Comparison of ENCODE assay signal across 8 mouse cellular contexts in genomic region chr8:84657680-84658079, GRCm38 (mm10). TPM values are rescaled to one million over a fixed set of nuclear protein-coding genes. Genes with fewer than 3 reads are reported as not detected.
DNase-seq lines count a peak whose midpoint lies in the region; ATAC-seq lines count a peak whose summit lies in the region.
"Had no signal": no experiment of that assay in that cellular context is flagged by ENCODE, and none has a peak within 500 bp of the region (broad histone marks: within the 10 kb centered on the region; RNA-seq: fewer than 3 reads in every experiment).

No protein-coding gene starts in this region.

- no peak overlapping the region for H3K4me2 ChIP-seq in embryonic facial prominence, embryonic 15.5 days (replicated peaks)
- H3K4me2 ChIP-seq in stomach, embryonic 16.5 days (ENCODE audit: low read depth, low read length): peak overlapping the region; percentile 85; the same call in 1 of the 2 replicates
- no peak overlapping the region for H3K4me2 ChIP-seq in forebrain, embryonic 11.5 days (ENCODE audit: low read depth, low read length, severe bottlenecking)

- peak overlapping the region; percentile 91 for H3K4me3 ChIP-seq in megakaryocyte, embryonic 14.5 days (replicated peaks)
- H3K4me3 ChIP-seq in embryonic facial prominence, embryonic 15.5 days (replicated peaks): no peak overlapping the region
- peak overlapping the region; percentile 54 for H3K4me3 ChIP-seq in limb, embryonic 10.5 days
- no peak overlapping the region for H3K4me3 ChIP-seq in stomach, embryonic 16.5 days (replicated peaks; ENCODE audit: low read length)
- no peak overlapping the region for H3K4me3 ChIP-seq in forebrain, embryonic 11.5 days (ENCODE audit: low read depth, low read length)

- ATAC-seq in megakaryocyte, adult 5-6 weeks (ENCODE audit: poor library complexity, severe bottlenecking): no peak
- ATAC-seq in embryonic facial prominence, embryonic 15.5 days (ENCODE audit: insufficient number of reproducible peaks, low FRiP score, low TSS enrichment, low read depth): no peak
- ATAC-seq in stomach, embryonic 16.5 days (ENCODE audit: insufficient read depth, low FRiP score): no peak
- no peak for ATAC-seq in forebrain, embryonic 11.5 days (replicated peaks; ENCODE audit: low FRiP score)

- H3K9me3 ChIP-seq in megakaryocyte, embryonic 14.5 days: no peaks in the 10 kb centered on the region
- H3K9me3 ChIP-seq in embryonic facial prominence, embryonic 15.5 days (replicated peaks): no peaks in the 10 kb centered on the region
- H3K9me3 ChIP-seq in limb, embryonic 10.5 days (replicated peaks): no peaks in the 10 kb centered on the region
- H3K9me3 ChIP-seq in stomach, embryonic 16.5 days (replicated peaks; ENCODE audit: control insufficient read depth, low read length): no peaks in the 10 kb centered on the region
- no peaks in the 10 kb centered on the region for H3K9me3 ChIP-seq in forebrain, embryonic 11.5 days (ENCODE audit: control insufficient read depth, low read length)

- peak overlapping the region; percentile 97 for H3K27ac ChIP-seq in embryonic facial prominence, embryonic 15.5 days (replicated peaks)
- peak overlapping the region; percentile 98 for H3K27ac ChIP-seq in limb, embryonic 10.5 days
- H3K27ac ChIP-seq in stomach, embryonic 16.5 days (ENCODE audit: low read length): peak overlapping the region; percentile 99
- H3K27ac ChIP-seq in forebrain, embryonic 11.5 days (ENCODE audit: low read depth, low read length): no peak overlapping the region

- WGBS in embryonic facial prominence, embryonic 15.5 days: 34% methylated on average over 4 of the region's 4 CpGs
- WGBS in limb, embryonic 10.5 days: 42% methylated on average over 4 of the region's 4 CpGs
- WGBS in stomach, embryonic 16.5 days: 38% methylated on average over 4 of the region's 4 CpGs
- WGBS in forebrain, embryonic 11.5 days: 36% methylated on average over 4 of the region's 4 CpGs

- no peaks in the 10 kb centered on the region for H3K27me3 ChIP-seq in megakaryocyte, embryonic 14.5 days (replicated peaks)
- H3K27me3 ChIP-seq in embryonic facial prominence, embryonic 15.5 days: no peaks in the 10 kb centered on the region
- H3K27me3 ChIP-seq in limb, embryonic 10.5 days (ENCODE audit: low read depth, poor library complexity, severe bottlenecking): no peaks in the 10 kb centered on the region
- H3K27me3 ChIP-seq in stomach, embryonic 16.5 days (ENCODE audit: control insufficient read depth, insufficient read depth, low read length): no peaks in the 10 kb centered on the region
- no peaks in the 10 kb centered on the region for H3K27me3 ChIP-seq in forebrain, embryonic 11.5 days (ENCODE audit: control insufficient read depth, insufficient read depth, low read length)

- no peak for DNase-seq in limb, embryonic 10.5 days (ENCODE audit: low spot score)
- DNase-seq in cerebellum, adult 18-20 months: no peak
- no peak for DNase-seq in forebrain, embryonic 11.5 days (ENCODE audit: low spot score)
- DNase-seq: cerebellum, adult 11-12 months had no signal

- peaks cover 59% of the 10 kb centered on the region for H3K4me1 ChIP-seq in megakaryocyte, embryonic 14.5 days
- H3K4me1 ChIP-seq in embryonic facial prominence, embryonic 15.5 days: peaks cover 57% of the 10 kb centered on the region
- peaks cover 69% of the 10 kb centered on the region for H3K4me1 ChIP-seq in limb, embryonic 10.5 days
- peaks cover 40% of the 10 kb centered on the region for H3K4me1 ChIP-seq in stomach, embryonic 16.5 days (ENCODE audit: control insufficient read depth, insufficient read depth, low read length)
- peaks cover 28% of the 10 kb centered on the region for H3K4me1 ChIP-seq in forebrain, embryonic 11.5 days (replicated peaks; ENCODE audit: control insufficient read depth, insufficient read depth, low read length)

- no peaks in the 10 kb centered on the region for H3K36me3 ChIP-seq in megakaryocyte, embryonic 14.5 days (replicated peaks; ENCODE audit: low read length)
- H3K36me3 ChIP-seq in embryonic facial prominence, embryonic 15.5 days: no peaks in the 10 kb centered on the region
- peaks cover 9% of the 10 kb centered on the region for H3K36me3 ChIP-seq in limb, embryonic 10.5 days
- H3K36me3 ChIP-seq in stomach, embryonic 16.5 days (ENCODE audit: control insufficient read depth, insufficient read depth, low read length): no peaks in the 10 kb centered on the region
- H3K36me3 ChIP-seq in forebrain, embryonic 11.5 days (ENCODE audit: control insufficient read depth, insufficient read depth, low read length): no peaks in the 10 kb centered on the region

- no peak overlapping the region for H3K9ac ChIP-seq in embryonic facial prominence, embryonic 15.5 days
- H3K9ac ChIP-seq in stomach, embryonic 16.5 days (ENCODE audit: low read length): no peak overlapping the region
- no peak overlapping the region for H3K9ac ChIP-seq in forebrain, embryonic 11.5 days (ENCODE audit: low read length)

RNA-seq across cellular contexts. Expression of gene Ier2, which starts 5.0 kb away (rescaled TPM):
- 106 and 333 TPM in 2 replicates for polyA plus RNA-seq in megakaryocyte, embryonic 14.5 days (2012; ENCODE audit: insufficient read depth, low replicate concordance)
- 86.1 and 87.5 TPM in 2 replicates for total RNA-seq in megakaryocyte, adult 5-6 weeks (2015)
- 62.7 and 65.3 TPM in 2 replicates for total RNA-seq in megakaryocyte, adult 5-6 weeks (2017)
- 79.7 and 83.9 TPM in 2 replicates for polyA plus RNA-seq in embryonic facial prominence, embryonic 15.5 days (2015; fragmentation: Nextera tagmentation; extraction: Ambion mirVana)
- 199 and 229 TPM in 2 replicates for polyA plus RNA-seq in limb, embryonic 10.5 days (2016; fragmentation: Nextera tagmentation; extraction: Ambion mirVana)
- polyA plus RNA-seq in stomach, embryonic 16.5 days (2015; fragmentation: Nextera tagmentation; extraction: Ambion mirVana): 62.4 and 69.5 TPM in 2 replicates
- 67.3 and 68.7 TPM in 2 replicates for polyA plus RNA-seq in forebrain, embryonic 11.5 days (2014; fragmentation: Nextera tagmentation; extraction: Ambion mirVana)

RNA-seq across cellular contexts. Expression of gene Trmt1, which starts 28.4 kb away (rescaled TPM):
- polyA plus RNA-seq in megakaryocyte, embryonic 14.5 days (2012; ENCODE audit: insufficient read depth, low replicate concordance): 107 and 120 TPM in 2 replicates
- 29.5 and 35.9 TPM in 2 replicates for total RNA-seq in megakaryocyte, adult 5-6 weeks (2015)
- total RNA-seq in megakaryocyte, adult 5-6 weeks (2017): 37.6 and 40.4 TPM in 2 replicates
- polyA plus RNA-seq in embryonic facial prominence, embryonic 15.5 days (2015; fragmentation: Nextera tagmentation; extraction: Ambion mirVana): 69.1 and 78.2 TPM in 2 replicates
- 71.7 and 79.3 TPM in 2 replicates for polyA plus RNA-seq in limb, embryonic 10.5 days (2016; fragmentation: Nextera tagmentation; extraction: Ambion mirVana)
- 53.7 and 54.1 TPM in 2 replicates for polyA plus RNA-seq in stomach, embryonic 16.5 days (2015; fragmentation: Nextera tagmentation; extraction: Ambion mirVana)
- polyA plus RNA-seq in forebrain, embryonic 11.5 days (2014; fragmentation: Nextera tagmentation; extraction: Ambion mirVana): 52.7 and 72.3 TPM in 2 replicates

RNA-seq across cellular contexts. Expression of gene Nacc1, which starts 30.0 kb away (rescaled TPM):
- polyA plus RNA-seq in megakaryocyte, embryonic 14.5 days (2012; ENCODE audit: insufficient read depth, low replicate concordance): 144 and 266 TPM in 2 replicates
- 42.8 and 43.0 TPM in 2 replicates for total RNA-seq in megakaryocyte, adult 5-6 weeks (2015)
- 31.8 and 36.8 TPM in 2 replicates for total RNA-seq in megakaryocyte, adult 5-6 weeks (2017)
- polyA plus RNA-seq in embryonic facial prominence, embryonic 15.5 days (2015; fragmentation: Nextera tagmentation; extraction: Ambion mirVana): 16.7 and 16.9 TPM in 2 replicates
- 31.7 and 32.0 TPM in 2 replicates for polyA plus RNA-seq in limb, embryonic 10.5 days (2016; fragmentation: Nextera tagmentation; extraction: Ambion mirVana)
- polyA plus RNA-seq in stomach, embryonic 16.5 days (2015; fragmentation: Nextera tagmentation; extraction: Ambion mirVana): 14.4 and 14.5 TPM in 2 replicates
- polyA plus RNA-seq in forebrain, embryonic 11.5 days (2014; fragmentation: Nextera tagmentation; extraction: Ambion mirVana): 34.6 and 37.7 TPM in 2 replicates

RNA-seq across cellular contexts. Expression of gene Lyl1, which starts 43.6 kb away (rescaled TPM):
- polyA plus RNA-seq in megakaryocyte, embryonic 14.5 days (2012; ENCODE audit: insufficient read depth, low replicate concordance): 347 and 510 TPM in 2 replicates
- 69.0 and 69.9 TPM in 2 replicates for total RNA-seq in megakaryocyte, adult 5-6 weeks (2015)
- total RNA-seq in megakaryocyte, adult 5-6 weeks (2017): 60.3 and 62.0 TPM in 2 replicates
- 5.8 and 6.0 TPM in 2 replicates for polyA plus RNA-seq in embryonic facial prominence, embryonic 15.5 days (2015; fragmentation: Nextera tagmentation; extraction: Ambion mirVana)
- polyA plus RNA-seq in limb, embryonic 10.5 days (2016; fragmentation: Nextera tagmentation; extraction: Ambion mirVana): 4.6 and 4.7 TPM in 2 replicates
- 6.0 and 8.3 TPM in 2 replicates for polyA plus RNA-seq in stomach, embryonic 16.5 days (2015; fragmentation: Nextera tagmentation; extraction: Ambion mirVana)
- 5.0 and 5.7 TPM in 2 replicates for polyA plus RNA-seq in forebrain, embryonic 11.5 days (2014; fragmentation: Nextera tagmentation; extraction: Ambion mirVana)

Comparison
In these comparisons a context has a peak if more than half of its experiments do, and no peak if none do; other contexts are left out.
1. H3K4me3 ChIP-seq: peak in megakaryocyte, embryonic 14.5 days (single experiment) and limb, embryonic 10.5 days (single experiment); none in embryonic facial prominence, embryonic 15.5 days (single experiment), stomach, embryonic 16.5 days (single experiment) and forebrain, embryonic 11.5 days (single experiment).